Mouse (Mus musculus): ENCODE data around the gene Tex33. TPM values are rescaled to one million over a fixed set of nuclear protein-coding genes. Genes with fewer than 3 reads are reported as not detected.

Gene Tex33
- not detected in 2 replicates for polyA plus RNA-seq (2014; fragmentation: Nextera tagmentation; extraction: Ambion mirVana)

DNA sequence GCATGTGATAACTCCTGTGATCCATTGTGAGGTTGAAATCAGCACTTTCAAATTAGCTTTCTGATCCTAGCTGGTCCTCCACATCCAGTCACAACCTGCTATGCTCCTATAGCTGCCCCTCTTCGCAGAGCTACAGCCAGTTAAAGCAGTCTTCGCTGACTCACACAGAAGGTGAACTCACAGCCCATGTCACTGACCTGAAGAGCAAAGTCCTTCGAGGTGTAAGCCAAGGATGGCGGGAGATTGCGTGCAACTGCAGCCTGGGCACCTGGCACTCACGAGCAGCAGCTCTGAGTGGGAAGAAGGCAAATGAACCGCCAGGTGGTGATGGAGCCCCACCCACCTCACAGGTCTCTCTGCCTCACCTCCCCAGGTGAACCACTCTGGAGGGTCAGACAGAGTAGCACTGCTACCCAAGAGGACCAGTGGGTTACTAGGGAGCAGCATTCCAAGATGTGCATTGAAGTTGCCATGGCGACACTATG is at the start of gene Tex33:
Gene Tex33, minus strand, starts transcription at position 435 of the 485 bp plus-strand sequence.
- H3K36me3 ChIP-seq (replicated peaks; ENCODE audit: control insufficient read depth, insufficient read depth): no peaks in the 10 kb centered on the region
- H3K4me1 ChIP-seq (replicated peaks; ENCODE audit: control insufficient read depth, insufficient read depth, low read length): no peaks in the 10 kb centered on the region
- H3K4me3 ChIP-seq (replicated peaks; ENCODE audit: low read length): no peak within 1 kb of the TSS
- H3K27ac ChIP-seq: no peak within 1 kb of the TSS
- no peaks in the 10 kb centered on the region for H3K27me3 ChIP-seq (ENCODE audit: control insufficient read depth, insufficient read depth, low read length)
- DNase-seq (ENCODE audit: low spot score) (no peak), ATAC-seq (ENCODE audit: low FRiP score) (no peak)
- no peak within 1 kb of the TSS for H3K4me2 ChIP-seq (replicated peaks)
- WGBS: 83% methylated on average over 8 of the region's 8 CpGs
- H3K9ac ChIP-seq: no peak within 1 kb of the TSS
- H3K9me3 ChIP-seq (ENCODE audit: control insufficient read depth, low read length): no peaks in the 10 kb centered on the region

DNA sequence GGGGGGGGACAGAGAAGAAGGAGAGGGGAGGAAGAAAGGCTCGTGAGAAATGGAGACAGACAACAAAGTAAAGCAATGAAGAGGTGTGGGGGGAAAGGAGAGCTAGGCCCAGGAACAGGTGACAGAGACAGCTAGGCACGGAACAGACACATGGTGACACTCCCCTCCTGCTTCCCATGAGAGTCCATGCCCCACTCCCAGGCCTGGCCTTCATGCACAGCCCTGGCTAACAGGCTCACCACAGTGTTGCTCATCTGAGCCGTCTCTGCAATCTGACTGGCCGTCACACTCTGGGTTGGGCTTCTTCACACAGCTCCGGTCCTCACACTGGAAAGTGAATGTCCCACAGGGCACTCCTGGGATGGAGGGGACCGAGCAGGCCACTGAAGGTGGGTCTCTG is 48.1 kb upstream of the Tex33 start:
- Histone ChIP-seq H3K27ac (no peak overlapping the region), H3K9me3 (ENCODE audit: control insufficient read depth, low read length) (no peaks in the 10 kb centered on the region), H3K27me3 (ENCODE audit: control insufficient read depth, insufficient read depth, low read length) (no peaks in the 10 kb centered on the region), H3K4me2 (replicated peaks) (no peak overlapping the region), H3K4me3 (replicated peaks; ENCODE audit: low read length) (no peak overlapping the region), H3K9ac (no peak overlapping the region), H3K36me3 (replicated peaks; ENCODE audit: control insufficient read depth, insufficient read depth) (no peaks in the 10 kb centered on the region), H3K4me1 (replicated peaks; ENCODE audit: control insufficient read depth, insufficient read depth, low read length) (0 out of 2 replicates have a peak, but pooled peaks cover 3% of the 10 kb centered on the region)
- WGBS: 43% methylated on average over 6 of the region's 6 CpGs
- ATAC-seq (ENCODE audit: low FRiP score) (no peak), DNase-seq (ENCODE audit: low spot score) (no peak)

DNA sequence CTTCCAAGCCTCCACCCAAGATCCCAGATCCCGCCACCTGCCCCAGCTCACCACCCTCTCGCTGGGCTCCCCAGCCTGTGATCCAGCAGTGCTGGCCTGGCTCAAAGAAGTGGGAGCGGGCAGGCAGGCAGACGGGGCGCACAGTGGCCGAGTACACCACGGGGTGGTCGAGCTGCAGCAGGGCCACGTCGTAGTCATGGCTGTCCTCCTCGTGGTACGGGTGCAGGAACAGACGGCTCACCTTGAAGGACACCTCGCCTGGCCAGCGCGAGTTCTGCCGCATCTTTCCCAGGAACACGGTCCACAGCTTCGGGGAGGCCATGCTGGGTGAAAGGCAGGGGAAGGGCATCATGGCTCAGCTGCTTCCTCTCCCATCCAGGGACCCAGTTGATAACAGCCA is 46.5 kb upstream of the Tex33 start:
- H3K27me3 ChIP-seq (ENCODE audit: control insufficient read depth, insufficient read depth, low read length): no peaks in the 10 kb centered on the region
- H3K4me2 ChIP-seq (replicated peaks): no peak overlapping the region
- no peak for DNase-seq (ENCODE audit: low spot score)
- no peaks in the 10 kb centered on the region for H3K9me3 ChIP-seq (ENCODE audit: control insufficient read depth, low read length)
- peaks cover 1% of the 10 kb centered on the region; the same call in 1 of the 2 replicates for H3K4me1 ChIP-seq (replicated peaks; ENCODE audit: control insufficient read depth, insufficient read depth, low read length)
- H3K9ac ChIP-seq: no peak overlapping the region
- no peak overlapping the region for H3K27ac ChIP-seq
- H3K36me3 ChIP-seq (replicated peaks; ENCODE audit: control insufficient read depth, insufficient read depth): no peaks in the 10 kb centered on the region
- 90% methylated on average over 19 of the region's 19 CpGs for WGBS
- no peak for ATAC-seq (ENCODE audit: low FRiP score)
- no peak overlapping the region for H3K4me3 ChIP-seq (replicated peaks; ENCODE audit: low read length)

DNA sequence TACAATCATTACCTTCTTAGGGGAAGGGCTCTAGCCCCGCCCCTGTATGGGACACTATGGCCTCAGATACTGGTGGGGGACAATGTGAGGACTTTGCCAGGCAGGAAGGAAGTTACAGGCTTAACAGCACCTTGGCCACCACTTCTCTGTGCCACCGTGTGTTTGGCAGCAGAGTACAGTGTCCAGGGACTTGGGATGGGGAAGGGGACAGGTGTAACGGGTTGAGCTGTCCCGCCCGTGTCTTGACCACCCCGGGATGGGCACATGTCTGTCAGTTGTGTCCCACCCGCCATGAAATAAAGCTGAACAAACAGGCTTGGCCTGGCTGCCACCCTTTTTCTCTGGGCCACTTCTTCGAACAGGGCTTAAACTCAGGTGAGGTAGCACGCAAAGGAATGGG is 43.3 kb upstream of the Tex33 start:
- no peak for DNase-seq (ENCODE audit: low spot score)
- Histone ChIP-seq H3K27ac (no peak overlapping the region), H3K27me3 (ENCODE audit: control insufficient read depth, insufficient read depth, low read length) (no peaks in the 10 kb centered on the region), H3K36me3 (replicated peaks; ENCODE audit: control insufficient read depth, insufficient read depth) (peaks cover 19% of the 10 kb centered on the region), H3K4me2 (replicated peaks) (no peak overlapping the region), H3K4me1 (replicated peaks; ENCODE audit: control insufficient read depth, insufficient read depth, low read length) (peaks cover 14% of the 10 kb centered on the region; the same call in 1 of the 2 replicates), H3K4me3 (replicated peaks; ENCODE audit: low read length) (no peak overlapping the region), H3K9me3 (ENCODE audit: control insufficient read depth, low read length) (no peaks in the 10 kb centered on the region), H3K9ac (no peak overlapping the region)
- no peak for ATAC-seq (ENCODE audit: low FRiP score)
- WGBS: 67% methylated on average over 9 of the region's 9 CpGs

DNA sequence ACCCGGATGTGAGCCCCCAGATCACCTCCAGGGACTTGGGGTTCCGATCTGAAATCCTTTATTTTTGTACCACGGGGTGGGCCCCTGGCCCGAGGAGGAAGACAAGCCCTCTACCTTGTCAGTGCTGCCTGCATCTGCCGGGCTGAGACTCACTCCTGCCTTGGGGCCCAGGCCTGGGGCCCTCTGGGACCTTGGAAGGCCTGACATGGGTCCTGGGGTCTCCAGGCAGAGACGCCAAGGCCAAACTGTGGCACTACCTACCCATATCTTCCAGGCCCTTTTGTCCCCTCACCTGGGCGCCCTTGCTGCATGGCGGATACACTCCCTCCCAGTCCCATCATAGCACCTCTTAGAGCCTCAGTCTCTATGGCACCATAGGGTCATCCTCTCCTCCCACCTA is 42.8 kb upstream of the Tex33 start:
- H3K27ac ChIP-seq: no peak overlapping the region
- H3K27me3 ChIP-seq (ENCODE audit: control insufficient read depth, insufficient read depth, low read length): no peaks in the 10 kb centered on the region
- H3K4me3 ChIP-seq (replicated peaks; ENCODE audit: low read length): no peak overlapping the region
- H3K36me3 ChIP-seq (replicated peaks; ENCODE audit: control insufficient read depth, insufficient read depth): peaks cover 23% of the 10 kb centered on the region
- WGBS: 57% methylated on average over 8 of the region's 8 CpGs
- no peak overlapping the region for H3K4me2 ChIP-seq (replicated peaks)
- no peak overlapping the region for H3K9ac ChIP-seq
- H3K9me3 ChIP-seq (ENCODE audit: control insufficient read depth, low read length): no peaks in the 10 kb centered on the region
- DNase-seq (ENCODE audit: low spot score) (no peak), ATAC-seq (ENCODE audit: low FRiP score) (no peak)
- H3K4me1 ChIP-seq (replicated peaks; ENCODE audit: control insufficient read depth, insufficient read depth, low read length): peaks cover 14% of the 10 kb centered on the region; the same call in 1 of the 2 replicates

DNA sequence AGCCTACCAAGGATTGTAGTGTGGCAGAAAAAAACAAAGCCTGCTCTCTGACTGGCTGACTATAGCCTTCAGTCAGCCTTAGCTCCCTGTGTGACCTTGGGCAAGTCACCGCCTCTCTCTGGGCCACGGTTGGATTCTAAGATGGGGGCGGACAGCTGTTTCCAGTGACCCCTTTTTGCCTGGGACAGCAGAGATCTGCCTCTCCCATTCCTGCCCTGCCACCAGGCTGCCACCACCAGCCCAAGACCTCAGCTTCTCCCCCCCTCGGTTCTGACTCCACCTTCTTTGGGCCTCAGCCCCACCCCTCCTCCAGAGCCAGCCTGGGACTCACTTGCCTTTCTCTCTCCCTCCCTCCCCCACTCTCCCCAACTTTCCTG is 42.3 kb upstream of the Tex33 start:
- H3K27me3 ChIP-seq (ENCODE audit: control insufficient read depth, insufficient read depth, low read length): no peaks in the 10 kb centered on the region
- H3K4me3 ChIP-seq (replicated peaks; ENCODE audit: low read length): no peak overlapping the region
- DNase-seq (ENCODE audit: low spot score) (no peak), ATAC-seq (ENCODE audit: low FRiP score) (no peak)
- H3K4me1 ChIP-seq (replicated peaks; ENCODE audit: control insufficient read depth, insufficient read depth, low read length): peaks cover 14% of the 10 kb centered on the region; the same call in 1 of the 2 replicates
- no peak overlapping the region for H3K9ac ChIP-seq
- 34% methylated on average over 4 of the region's 4 CpGs for WGBS
- H3K9me3 ChIP-seq (ENCODE audit: control insufficient read depth, low read length): no peaks in the 10 kb centered on the region
- H3K4me2 ChIP-seq (replicated peaks): no peak overlapping the region
- H3K36me3 ChIP-seq (replicated peaks; ENCODE audit: control insufficient read depth, insufficient read depth): peaks cover 28% of the 10 kb centered on the region
- H3K27ac ChIP-seq: no peak overlapping the region

DNA sequence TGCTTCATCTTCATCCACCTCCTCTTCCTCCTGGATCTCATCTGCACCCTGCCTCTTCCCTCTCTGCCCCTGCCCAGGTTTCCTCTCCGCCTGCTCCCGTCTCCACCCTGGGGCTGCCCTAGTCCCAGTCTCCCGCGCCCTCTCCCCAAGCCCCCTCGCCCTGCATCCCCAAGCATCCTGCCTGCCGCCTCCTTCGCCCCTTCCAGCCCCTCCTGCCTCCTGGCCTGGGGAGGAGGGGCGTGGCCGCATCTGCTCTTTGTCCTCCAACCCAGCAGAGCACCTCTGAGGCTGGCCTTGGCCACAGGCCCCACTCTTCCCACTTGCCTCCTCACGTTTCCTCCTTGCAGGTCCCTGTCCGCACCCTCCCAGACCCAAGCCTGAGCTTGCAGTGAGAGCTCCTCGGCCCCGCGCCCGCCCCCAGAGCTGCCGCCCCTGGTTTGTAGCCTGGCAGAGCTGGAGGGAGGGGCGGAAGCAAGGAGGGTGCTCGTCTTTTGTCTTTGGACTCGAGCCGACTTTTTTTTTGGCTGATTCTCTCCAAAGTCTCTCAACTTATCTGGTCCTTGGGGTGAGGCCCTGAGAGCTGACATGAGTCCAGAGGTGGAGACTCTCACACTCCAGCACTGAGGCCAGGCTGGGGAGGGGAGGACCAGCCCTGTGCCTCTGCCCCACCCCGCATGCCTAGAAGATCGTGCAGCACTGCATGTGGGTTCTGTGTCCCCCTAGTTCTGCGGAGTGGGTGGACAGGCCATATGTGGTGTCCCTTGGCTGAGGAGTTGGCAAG is 41.7 kb upstream of the Tex33 start:
- ATAC-seq (ENCODE audit: low FRiP score) (no peak), DNase-seq (ENCODE audit: low spot score) (no peak)
- Histone ChIP-seq H3K9me3 (ENCODE audit: control insufficient read depth, low read length) (no peaks in the 10 kb centered on the region), H3K36me3 (replicated peaks; ENCODE audit: control insufficient read depth, insufficient read depth) (peaks cover 32% of the 10 kb centered on the region), H3K4me2 (replicated peaks) (peak overlapping the region; percentile 44), H3K4me1 (replicated peaks; ENCODE audit: control insufficient read depth, insufficient read depth, low read length) (peaks cover 14% of the 10 kb centered on the region; the same call in 1 of the 2 replicates), H3K9ac (0 out of 2 replicates have a peak overlapping the region, but pooled peaks have one; percentile 8), H3K27ac (peak overlapping the region; percentile 43; the same call in 1 of the 2 replicates), H3K27me3 (ENCODE audit: control insufficient read depth, insufficient read depth, low read length) (no peaks in the 10 kb centered on the region), H3K4me3 (replicated peaks; ENCODE audit: low read length) (no peak overlapping the region)
- WGBS: 20% methylated on average over 23 of the region's 23 CpGs

DNA sequence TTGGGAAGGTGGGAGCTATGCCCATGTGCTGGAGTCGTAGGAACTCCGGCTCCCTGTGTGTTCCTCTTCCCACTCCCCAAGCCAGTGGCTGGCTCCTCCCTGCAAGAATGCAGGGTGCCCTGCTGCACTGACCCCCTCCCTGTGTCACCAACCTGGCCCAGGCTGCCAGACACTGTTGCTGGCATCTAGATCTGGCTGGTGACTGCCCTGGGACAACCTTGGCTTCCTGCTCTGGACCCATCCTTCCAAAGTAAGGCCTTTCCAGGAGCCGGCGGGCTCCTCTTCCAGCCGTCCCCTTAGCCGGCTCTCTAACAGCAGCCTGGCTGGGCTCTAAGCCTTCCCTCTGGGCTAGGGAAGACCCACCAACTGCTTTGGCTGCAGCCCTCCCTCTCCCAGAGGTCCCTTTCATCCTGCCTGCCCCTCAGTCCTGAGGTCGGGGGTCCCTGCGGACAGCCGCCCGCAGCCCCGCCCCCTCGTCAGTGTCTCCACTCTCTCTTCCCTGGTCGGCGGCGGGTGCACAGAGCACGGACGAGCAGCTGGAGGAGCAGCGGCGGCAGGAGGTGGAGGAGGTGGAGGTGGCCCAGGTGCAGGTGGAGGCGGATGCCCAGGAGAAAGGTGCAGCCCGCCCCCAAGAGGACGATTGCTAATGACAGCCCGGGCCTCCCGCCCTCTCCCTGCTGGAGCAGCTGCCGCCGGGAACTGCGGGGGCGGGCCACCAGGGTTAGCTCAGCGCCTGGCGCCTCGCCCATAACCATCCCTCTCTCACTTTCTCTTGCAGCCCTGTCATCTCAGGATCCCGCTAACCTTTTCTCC is 40.9 kb upstream of the Tex33 start:
- Histone ChIP-seq H3K36me3 (replicated peaks; ENCODE audit: control insufficient read depth, insufficient read depth) (peaks cover 32% of the 10 kb centered on the region), H3K9ac (peak overlapping the region; percentile 8), H3K4me3 (replicated peaks; ENCODE audit: low read length) (no peak overlapping the region; the same call in 1 of the 2 replicates), H3K9me3 (ENCODE audit: control insufficient read depth, low read length) (no peaks in the 10 kb centered on the region), H3K4me1 (replicated peaks; ENCODE audit: control insufficient read depth, insufficient read depth, low read length) (peaks cover 14% of the 10 kb centered on the region; the same call in 1 of the 2 replicates), H3K4me2 (replicated peaks) (peak overlapping the region; percentile 44), H3K27ac (peak overlapping the region; percentile 22; the same call in 1 of the 2 replicates), H3K27me3 (ENCODE audit: control insufficient read depth, insufficient read depth, low read length) (no peaks in the 10 kb centered on the region)
- 11% methylated on average over 31 of the region's 32 CpGs for WGBS
- peak; percentile 68 for DNase-seq (ENCODE audit: low spot score)
- ATAC-seq (ENCODE audit: low FRiP score): no peak; the same call in 1 of the 2 replicates

DNA sequence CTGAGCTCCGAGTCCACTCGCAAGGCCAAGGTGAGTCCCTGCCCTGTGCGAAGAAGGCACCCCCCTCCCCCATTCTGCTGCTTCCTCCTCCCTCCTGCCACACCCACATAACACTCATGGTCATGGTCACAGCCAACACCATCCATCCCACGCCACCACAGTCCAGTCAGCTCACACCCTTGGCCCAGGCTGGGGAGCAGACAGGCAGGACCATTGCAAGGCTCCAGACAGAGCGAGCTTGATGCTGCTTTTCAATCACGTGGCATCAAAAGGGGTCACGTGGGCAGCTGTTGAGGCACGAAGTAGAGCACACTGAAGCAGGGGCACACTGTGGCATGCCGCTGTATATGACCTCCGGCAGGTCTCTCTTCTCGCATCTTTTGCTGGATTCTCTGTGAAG is 40.0 kb upstream of the Tex33 start:
- Histone ChIP-seq H3K9me3 (ENCODE audit: control insufficient read depth, low read length) (no peaks in the 10 kb centered on the region), H3K4me2 (replicated peaks) (no peak overlapping the region), H3K9ac (no peak overlapping the region), H3K36me3 (replicated peaks; ENCODE audit: control insufficient read depth, insufficient read depth) (peaks cover 41% of the 10 kb centered on the region), H3K27ac (no peak overlapping the region), H3K27me3 (ENCODE audit: control insufficient read depth, insufficient read depth, low read length) (no peaks in the 10 kb centered on the region), H3K4me3 (replicated peaks; ENCODE audit: low read length) (no peak overlapping the region), H3K4me1 (replicated peaks; ENCODE audit: control insufficient read depth, insufficient read depth, low read length) (peaks cover 14% of the 10 kb centered on the region; the same call in 1 of the 2 replicates)
- 83% methylated on average over 11 of the region's 11 CpGs for WGBS
- ATAC-seq (ENCODE audit: low FRiP score) (no peak), DNase-seq (ENCODE audit: low spot score) (no peak)
